Mouse (Mus musculus) limb, embryonic 11.5 days (tissue): Measurements from ENCODE around the gene Nkx1-2. TPM values are rescaled to one million over a fixed set of nuclear protein-coding genes. Genes with fewer than 3 reads are reported as not detected.

Experiments used
- ATAC-seq: fragments of 200-750 bp; cut with Nextera tagmentation; 2 replicates; pipeline ENCODE4 v1.8.0; 2017; ENCODE audit warnings: low read depth; ENCODE audit not compliant: insufficient number of reproducible peaks, low FRiP score, low TSS enrichment
- DNase-seq: peaks from one replicate; pipeline ENCODE4 v3.0.0-alpha.2; 2015; ENCODE audit warnings: low spot score
- H3K27ac ChIP-seq: fragments of 300-500 bp; sonication (generic); replicated peaks from 2 replicates; pipeline ENCODE4 v1.5.1; 2014; ENCODE audit warnings: low read depth, mild to moderate bottlenecking, low read length
- H3K27me3 ChIP-seq: fragments of 300-500 bp; sonication (generic); 2 replicates; pipeline ENCODE4 v1.6.1; 2014; ENCODE audit warnings: mild to moderate bottlenecking, low read length, mixed read lengths; ENCODE audit not compliant: control insufficient read depth, insufficient read depth
- H3K36me3 ChIP-seq: fragments of 300-500 bp; sonication (generic); 2 replicates; pipeline ENCODE4 v1.6.1; 2014; ENCODE audit warnings: mild to moderate bottlenecking, low read length, moderate library complexity, mixed read lengths; ENCODE audit not compliant: control insufficient read depth, insufficient read depth
- H3K4me1 ChIP-seq: fragments of 300-500 bp; sonication (generic); 2 replicates; pipeline ENCODE4 v1.6.1; 2014; ENCODE audit warnings: low read length, mixed read lengths; ENCODE audit not compliant: control insufficient read depth, insufficient read depth
- H3K4me2 ChIP-seq: fragments of 300-500 bp; sonication (generic); 2 replicates; pipeline ENCODE4 v1.6.1; 2014; ENCODE audit warnings: low read depth, mild to moderate bottlenecking, moderate library complexity; ENCODE audit not compliant: severe bottlenecking
- H3K4me3 ChIP-seq: fragments of 300-500 bp; sonication (generic); 2 replicates; pipeline ENCODE4 v1.5.1; 2014; ENCODE audit warnings: low read depth, low read length
- H3K9ac ChIP-seq: fragments of 300-500 bp; sonication (generic); 2 replicates; pipeline ENCODE4 v1.6.1; 2014; ENCODE audit warnings: mild to moderate bottlenecking, low read length
- H3K9me3 ChIP-seq: fragments of 300-500 bp; sonication (generic); 2 replicates; pipeline ENCODE4 v1.6.1; 2016; ENCODE audit warnings: low read length; ENCODE audit not compliant: control insufficient read depth
- WGBS: fragments of 180-500 bp; shearing (Covaris S2); extraction: QIAGEN DNeasy Blood & Tissue Kit; methylation state at CpG from one replicate; pipeline ENCODE4 v1.1.7; 2014; 5-methylcytosine and 5-hydroxymethylcytosine counted together
- polyA plus RNA-seq: library from polyadenylated mRNA; unstranded; fragments of >200 nt; fragmentation: Nextera tagmentation; extraction: Ambion mirVana; gene quantifications from 2 replicates; pipeline ENCODE4 v1.2.1, GENCODE M21; 2014

Gene Nkx1-2
- polyA plus RNA-seq, 1 experiment from 2014 or later, result 0.04 TPM

DNA sequence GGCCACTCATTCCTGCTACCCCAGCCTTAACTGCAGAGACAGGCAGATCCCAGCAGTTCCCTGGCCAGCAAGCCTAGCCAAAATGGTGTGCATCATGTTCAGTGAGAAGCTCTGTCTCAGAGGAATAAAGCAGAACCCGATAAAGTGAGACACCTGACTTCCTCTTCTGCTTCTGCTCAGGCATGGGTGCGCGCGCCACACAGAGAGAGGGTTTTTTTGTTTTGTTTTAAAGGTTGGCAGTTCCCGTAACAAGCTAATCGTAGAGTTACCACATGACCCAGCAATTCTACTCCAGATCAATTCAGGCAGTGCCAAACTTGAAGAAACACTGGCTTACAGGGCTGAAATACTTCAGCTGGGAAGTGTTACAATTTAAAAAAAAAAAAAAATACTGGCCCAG lies 30.6 kb downstream of the Nkx1-2 start:
- no peak overlapping the region for H3K4me2 ChIP-seq
- no peaks in the 10 kb centered on the region for H3K9me3 ChIP-seq
- 93% methylated on average over 6 of the region's 6 CpGs for WGBS
- H3K4me3 ChIP-seq, result no peak overlapping the region
- no peaks in the 10 kb centered on the region; the same call in 1 of the 2 replicates for H3K36me3 ChIP-seq
- H3K27me3 ChIP-seq, result no peaks in the 10 kb centered on the region
- no peak overlapping the region for H3K9ac ChIP-seq
- DNase-seq, result no peak
- no peaks in the 10 kb centered on the region for H3K4me1 ChIP-seq
- no peak overlapping the region for H3K27ac ChIP-seq
- no peak for ATAC-seq

DNA sequence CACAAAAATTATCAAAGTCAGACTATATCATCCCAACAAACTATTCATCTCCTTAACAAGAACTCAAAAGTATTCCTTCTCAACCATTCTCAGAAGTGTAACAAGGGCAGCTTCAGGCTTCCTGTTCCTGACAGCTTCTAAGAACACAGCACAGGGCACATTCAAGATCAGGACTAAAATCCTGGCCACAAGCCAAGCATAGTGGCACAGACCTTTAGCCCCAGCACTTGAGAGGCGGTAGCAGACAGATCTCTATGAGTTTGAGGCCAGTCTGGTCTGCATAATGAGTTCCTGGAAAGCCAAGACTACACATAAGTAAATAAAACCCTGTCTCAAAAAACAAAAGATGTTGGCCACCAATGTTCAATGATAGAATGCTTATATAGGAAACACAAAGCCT lies 33.6 kb downstream of the Nkx1-2 start:
- Histone ChIP-seq H3K4me2 (no peak overlapping the region), H3K27ac (no peak overlapping the region), H3K4me1 (no peaks in the 10 kb centered on the region), H3K36me3 (peaks cover 13% of the 10 kb centered on the region), H3K9me3 (no peaks in the 10 kb centered on the region), H3K9ac (no peak overlapping the region), H3K4me3 (no peak overlapping the region), H3K27me3 (no peaks in the 10 kb centered on the region)
- DNase-seq (no peak), ATAC-seq (no peak)
- 81% methylated on average over 1 of the region's 1 CpGs for WGBS

DNA sequence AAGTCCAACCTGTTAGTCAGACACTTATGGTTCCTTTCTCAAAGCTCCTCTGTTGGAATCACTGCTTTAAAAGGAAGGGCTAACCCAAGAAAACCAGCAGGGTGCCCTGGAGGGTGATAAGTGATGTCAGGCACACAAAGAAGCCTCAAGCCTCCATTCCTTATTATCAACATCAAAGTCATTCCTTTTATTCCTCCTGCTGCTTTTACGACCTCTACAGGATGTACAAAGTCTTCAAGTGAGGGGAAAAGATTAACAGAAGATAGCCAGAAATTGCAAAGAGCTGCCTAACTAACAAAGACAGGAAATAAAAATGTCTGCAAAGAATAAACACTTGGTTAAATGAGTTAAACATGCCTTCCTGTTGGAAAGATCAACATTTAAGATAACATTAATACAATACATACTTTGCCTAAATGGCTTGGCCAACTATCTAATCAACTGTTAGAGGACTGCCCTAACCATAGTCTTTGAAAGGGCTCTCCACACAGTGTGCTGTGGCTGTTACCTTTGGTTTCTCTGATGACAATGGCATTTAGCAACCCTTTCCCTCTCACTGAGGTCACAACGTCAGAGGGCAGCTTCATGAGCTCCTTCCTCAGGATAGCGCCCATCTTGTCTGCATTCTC lies 40.2 kb downstream of the Nkx1-2 start:
- Histone ChIP-seq H3K9me3 (no peaks in the 10 kb centered on the region), H3K27me3 (no peaks in the 10 kb centered on the region), H3K36me3 (peaks cover 17% of the 10 kb centered on the region), H3K4me3 (no peak overlapping the region), H3K4me2 (no peak overlapping the region), H3K9ac (no peak overlapping the region), H3K4me1 (no peaks in the 10 kb centered on the region), H3K27ac (no peak overlapping the region)
- DNase-seq (no peak), ATAC-seq (no peak)
- WGBS, result 33% methylated on average over 3 of the region's 3 CpGs

DNA sequence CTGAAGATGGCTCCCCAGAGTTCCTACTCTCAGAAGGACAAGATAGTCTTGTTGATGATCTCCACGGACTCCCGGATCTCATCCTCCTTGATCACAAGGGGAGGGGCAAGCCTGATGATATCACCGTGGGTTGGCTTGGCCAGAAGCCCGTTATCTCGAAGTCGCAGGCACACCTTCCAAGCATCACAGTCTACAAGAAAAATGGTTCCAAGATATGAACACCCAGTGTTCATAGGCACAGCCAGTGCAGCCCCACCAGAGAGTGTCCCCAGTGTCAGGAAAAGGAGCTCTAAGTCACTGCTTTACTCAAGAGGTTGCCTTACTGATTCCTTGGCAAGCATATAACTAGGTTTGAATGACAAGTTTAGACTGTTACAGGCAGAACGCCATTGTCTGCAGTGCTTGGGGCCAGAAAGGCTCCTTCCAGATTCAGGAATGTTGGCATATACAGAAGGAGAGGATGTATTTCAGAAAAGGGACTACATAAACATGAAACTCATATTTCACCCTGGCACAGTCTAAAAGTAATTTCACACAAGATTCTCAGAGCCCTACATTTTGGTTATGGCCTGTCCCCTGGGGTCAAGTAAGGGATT lies 41.2 kb downstream of the Nkx1-2 start:
- Histone ChIP-seq H3K4me1 (no peaks in the 10 kb centered on the region), H3K27me3 (no peaks in the 10 kb centered on the region), H3K4me2 (no peak overlapping the region), H3K4me3 (no peak overlapping the region), H3K27ac (no peak overlapping the region), H3K9me3 (no peaks in the 10 kb centered on the region), H3K9ac (no peak overlapping the region), H3K36me3 (peaks cover 17% of the 10 kb centered on the region)
- ATAC-seq (no peak), DNase-seq (no peak)
- WGBS, result 87% methylated on average over 7 of the region's 7 CpGs

DNA sequence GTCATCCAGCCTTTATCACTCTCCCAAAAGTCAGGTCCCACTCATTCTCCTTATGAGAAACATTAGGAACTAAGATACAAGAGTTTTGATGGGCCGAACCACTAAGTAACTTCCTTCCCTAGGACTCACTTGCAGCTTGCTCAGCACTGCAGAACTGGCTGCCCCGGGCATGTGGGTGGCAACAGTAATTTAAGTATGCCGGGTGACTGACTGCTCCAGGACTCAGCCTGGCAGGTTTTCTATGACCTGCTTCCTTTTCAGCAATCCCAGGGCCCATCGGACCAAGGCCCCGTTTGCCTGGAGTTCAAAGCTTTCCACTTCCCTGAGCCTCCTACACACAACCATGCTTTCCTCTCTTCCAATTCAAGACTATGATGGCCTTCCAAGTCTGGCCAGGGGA lies 42.9 kb downstream of the Nkx1-2 start:
- DNase-seq, result no peak
- ATAC-seq, result no peak
- Histone ChIP-seq H3K27ac (no peak overlapping the region), H3K9ac (no peak overlapping the region), H3K9me3 (no peaks in the 10 kb centered on the region), H3K4me3 (no peak overlapping the region), H3K4me1 (no peaks in the 10 kb centered on the region), H3K36me3 (peaks cover 8% of the 10 kb centered on the region; the same call in 1 of the 2 replicates), H3K27me3 (no peaks in the 10 kb centered on the region), H3K4me2 (no peak overlapping the region)
- 78% methylated on average over 5 of the region's 5 CpGs for WGBS

DNA sequence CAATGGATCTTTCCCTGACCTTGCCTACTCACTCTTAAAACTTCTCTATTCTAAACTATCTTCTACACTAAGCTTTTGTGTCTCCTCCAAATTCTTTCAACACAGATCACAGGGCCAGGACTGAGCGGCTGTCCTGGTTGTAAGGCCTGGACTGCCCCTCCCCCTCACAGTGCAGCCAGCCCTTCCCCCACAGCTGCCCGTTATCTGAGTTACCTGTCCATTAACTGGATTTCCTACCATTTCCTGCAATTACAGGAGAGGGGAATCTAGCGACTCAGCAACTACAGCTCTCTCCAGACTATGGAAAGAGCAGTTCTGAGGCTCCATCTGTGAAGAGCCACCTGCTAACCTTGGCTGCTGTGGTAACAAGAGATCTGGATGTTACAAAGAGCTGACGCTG lies 43.5 kb downstream of the Nkx1-2 start:
- ATAC-seq (no peak), DNase-seq (no peak)
- WGBS, result 22% methylated on average over 4 of the region's 4 CpGs
- Histone ChIP-seq H3K4me2 (no peak overlapping the region), H3K36me3 (peaks cover 4% of the 10 kb centered on the region; the same call in 1 of the 2 replicates), H3K27me3 (no peaks in the 10 kb centered on the region), H3K9ac (no peak overlapping the region), H3K27ac (no peak overlapping the region), H3K9me3 (no peaks in the 10 kb centered on the region), H3K4me1 (no peaks in the 10 kb centered on the region), H3K4me3 (no peak overlapping the region)

DNA sequence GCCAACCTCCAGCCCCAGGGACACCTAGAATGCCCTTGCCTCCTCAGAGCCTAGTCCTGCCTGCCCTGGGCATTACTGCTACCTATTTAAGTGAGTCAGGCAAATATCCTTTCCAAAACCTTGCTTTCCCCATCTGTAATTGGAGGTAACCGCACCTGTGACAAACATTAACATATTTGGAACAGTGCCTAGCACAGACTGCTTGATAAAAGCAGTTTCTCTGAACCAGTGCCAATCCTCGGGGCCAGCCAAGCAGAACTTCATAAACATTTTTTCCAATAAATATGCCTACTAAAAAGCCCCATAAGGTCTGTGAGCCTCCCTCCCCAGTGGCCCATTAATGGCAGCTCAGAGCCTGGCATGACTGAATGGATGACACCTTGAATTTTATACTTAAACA lies 45.3 kb downstream of the Nkx1-2 start:
- no peaks in the 10 kb centered on the region for H3K27me3 ChIP-seq
- H3K4me2 ChIP-seq, result no peak overlapping the region
- no peaks in the 10 kb centered on the region for H3K9me3 ChIP-seq
- no peak overlapping the region for H3K27ac ChIP-seq
- H3K9ac ChIP-seq, result no peak overlapping the region
- no peaks in the 10 kb centered on the region for H3K4me1 ChIP-seq
- H3K36me3 ChIP-seq, result peaks cover 4% of the 10 kb centered on the region; the same call in 1 of the 2 replicates
- WGBS, result 85% methylated on average over 2 of the region's 2 CpGs
- no peak for ATAC-seq
- no peak overlapping the region for H3K4me3 ChIP-seq
- no peak for DNase-seq

DNA sequence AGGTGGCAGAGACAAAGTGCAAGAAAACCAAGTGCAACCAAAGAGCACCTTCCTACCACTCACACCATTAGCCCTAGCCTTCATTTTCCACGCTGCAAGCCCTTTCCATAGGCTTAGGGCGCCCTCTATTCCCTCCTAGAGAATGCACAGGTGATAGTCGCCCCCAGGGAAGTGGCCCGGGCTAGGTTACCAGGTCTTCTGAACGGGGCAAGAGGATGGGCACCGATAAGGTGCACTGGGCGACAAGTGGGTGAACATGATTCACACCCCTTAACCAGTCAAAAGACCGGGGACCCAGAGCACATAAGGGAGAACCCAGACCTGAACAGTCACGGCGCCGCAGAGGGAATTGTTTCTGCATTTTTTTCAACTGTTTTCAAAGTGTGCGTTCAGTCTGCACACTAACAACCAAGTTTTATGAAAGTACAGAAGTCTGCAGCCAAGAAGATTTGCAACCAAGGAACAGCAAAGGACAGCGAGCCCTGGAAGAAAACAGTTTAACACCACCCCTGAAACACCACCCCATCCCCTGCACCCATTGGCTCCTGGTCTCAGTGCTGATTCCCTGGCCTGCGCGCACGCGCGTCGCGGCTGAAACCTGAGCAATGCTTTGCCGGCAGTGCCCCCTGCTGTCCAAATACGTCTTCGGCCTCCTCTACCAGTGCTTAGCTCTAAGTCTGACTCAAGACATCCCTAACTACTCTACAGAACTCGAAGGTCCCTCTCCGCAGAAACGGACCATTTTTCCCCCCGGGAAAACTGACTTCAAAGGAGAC lies 47.9 kb downstream of the Nkx1-2 start:
- Histone ChIP-seq H3K9ac (peak overlapping the region; percentile 62), H3K36me3 (no peaks in the 10 kb centered on the region), H3K4me1 (no peaks in the 10 kb centered on the region), H3K4me2 (peak overlapping the region; percentile 77), H3K4me3 (peak overlapping the region; percentile 51), H3K27me3 (no peaks in the 10 kb centered on the region), H3K9me3 (no peaks in the 10 kb centered on the region), H3K27ac (no peak overlapping the region)
- ATAC-seq (peak; percentile 92), DNase-seq (peak; percentile 97)
- WGBS, result under 1% methylated on average over 27 of the region's 27 CpGs
